Mouse (Mus musculus) ES-E14 (cell line): ENCODE results near the gene Fbxo9.

Experiments
- HCFC1 ChIP-seq: IDR thresholded peaks from 2 replicates; pipeline ENCODE4 v1.6.1; 2012; ENCODE audit warnings: low read length, inconsistent platforms, borderline replicate concordance; ENCODE audit not compliant: insufficient read depth
- MAFK ChIP-seq: IDR thresholded peaks from 2 replicates; pipeline ENCODE4 v1.6.1; 2014; ENCODE audit warnings: mild to moderate bottlenecking, low read depth, low read length, inconsistent platforms; ENCODE audit not compliant: insufficient read depth
- ZNF384 ChIP-seq: IDR thresholded peaks from 2 replicates; pipeline ENCODE4 v1.6.1; 2012; ENCODE audit warnings: low read depth, low read length, inconsistent platforms

GRCm38 (mm10) chr9:78095686-78096085, 13.2 kb downstream of the Fbxo9 start:
- TF ChIP-seq MAFK (no peak), ZNF384 (no peak), HCFC1 (no peak)
